Mouse (Mus musculus) brain, adult 10 weeks (tissue): ENCODE measurements around the gene Rab11fip5. TPM values are rescaled to one million over a fixed set of nuclear protein-coding genes. Genes with fewer than 3 reads are reported as not detected.

Experiments used
- polyA plus RNA-seq: library from polyadenylated mRNA; stranded (reverse); fragments of 350-450 nt; fragmentation: Illumina TruSeq; extraction: RNeasy Lipid Tissue Mini Kit (QIAGEN cat#74804); gene quantifications from one replicate; pipeline ENCODE4 v1.2.3, GENCODE M21; 2015; ENCODE audit warnings: low read depth, low replicate concordance

Gene Rab11fip5
- polyA plus RNA-seq, result 54.4 TPM

GRCm38 (mm10) chr6:85373951-85374733 is at the start of gene Rab11fip5:
Gene Rab11fip5, minus strand, starts transcription at chr6:85374634.

GRCm38 (mm10) chr6:85423836-85424379 is 49.5 kb upstream of the Rab11fip5 start, which contains the start of gene Noto:
Gene Noto, plus strand, starts transcription at chr6:85423886.

GRCm38 (mm10) chr6:85333000-85333669 is 41.3 kb downstream of the Rab11fip5 start, which contains the start of gene Sfxn5:
Gene Sfxn5, minus strand, starts transcription at chr6:85333422.

Other genes with a start within 250 kb of the Rab11fip5 start
- gene Spr, start 236.9 kb downstream of the Rab11fip5 start, polyA plus RNA-seq, result 48.8 TPM
- 21.0 TPM for gene Emx1, start 187.2 kb downstream of the Rab11fip5 start, polyA plus RNA-seq
- 115 TPM for gene Sfxn5, start 41.2 kb downstream of the Rab11fip5 start, polyA plus RNA-seq
- gene Noto, start 49.3 kb upstream of the Rab11fip5 start, polyA plus RNA-seq, result not detected
- 45.7 TPM for gene Smyd5, start 57.4 kb upstream of the Rab11fip5 start, polyA plus RNA-seq
- gene Cct7, start 76.9 kb upstream of the Rab11fip5 start, polyA plus RNA-seq, result 246 TPM
- gene Pradc1, start 77.3 kb upstream of the Rab11fip5 start, polyA plus RNA-seq, result 38.3 TPM
- gene Fbxo41, start 128.4 kb upstream of the Rab11fip5 start, polyA plus RNA-seq, result 39.8 TPM
- 17.8 TPM for gene Egr4, start 139.0 kb upstream of the Rab11fip5 start, polyA plus RNA-seq
- gene Alms1, start 212.9 kb upstream of the Rab11fip5 start, polyA plus RNA-seq, result 3.9 TPM